Mouse (Mus musculus) cerebellum, adult 11 months (tissue): ENCODE results near the gene Olfr368.

Source experiments
- DNase-seq: peaks from one replicate; pipeline ENCODE4 v3.0.0; 2022

The Olfr368 gene

GRCm38 (mm10) chr2:37326215-37326614, at the start of gene Olfr368:
Gene Olfr368, plus strand, starts transcription at chr2:37326515.
- DNase-seq: no peak

- no peak for DNase-seq
These were observed 7.0 kb downstream of the Olfr368 start for GRCm38 (mm10) chr2:37333321-37333720.

GRCm38 (mm10) chr2:37338497-37339187, 12.3 kb downstream of the Olfr368 start:
- peak; percentile 22 for DNase-seq

- DNase-seq: no peak
These were observed 25.4 kb downstream of the Olfr368 start for GRCm38 (mm10) chr2:37351671-37352070.

- no peak for DNase-seq
These were observed 29.3 kb downstream of the Olfr368 start for GRCm38 (mm10) chr2:37355571-37355970.

- DNase-seq: peak; percentile 79
These were observed 32.6 kb downstream of the Olfr368 start, which contains the start of gene Pdcl for GRCm38 (mm10) chr2:37358633-37359540. Gene Pdcl, minus strand, starts transcription at chr2:37359332.

- DNase-seq: no peak
These were observed 33.6 kb downstream of the Olfr368 start for GRCm38 (mm10) chr2:37359908-37360307.

- no peak for DNase-seq
These were observed 44.3 kb downstream of the Olfr368 start for GRCm38 (mm10) chr2:37370651-37371050.

- DNase-seq: no peak
These were observed 49.7 kb downstream of the Olfr368 start for GRCm38 (mm10) chr2:37376018-37376417.

GRCm38 (mm10) chr2:37380189-37380588, 53.9 kb downstream of the Olfr368 start:
- DNase-seq: peak; percentile 40
